In the genomic region with DNA sequence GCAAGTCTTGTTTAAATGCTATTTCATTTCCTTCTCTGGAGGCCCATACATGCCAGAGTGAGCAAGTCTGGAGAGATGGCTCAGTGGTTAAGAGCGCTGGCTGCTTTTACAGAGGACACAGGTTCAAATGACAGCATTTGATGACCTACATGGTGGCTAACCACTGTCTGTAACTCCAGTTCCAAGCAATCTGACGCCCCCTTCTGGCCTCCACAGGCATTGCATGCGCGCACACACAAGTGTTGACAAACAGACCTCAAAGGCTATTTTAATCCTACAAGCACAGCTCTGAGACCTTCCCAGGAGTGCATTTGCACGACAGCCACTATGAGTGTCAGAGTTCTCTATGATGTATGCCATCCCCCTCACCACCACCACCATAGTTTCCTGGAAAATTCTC, we compare ENCODE assay signal across 11 mouse cellular contexts.
DNase-seq lines count a peak whose midpoint lies in the region; ATAC-seq and TF ChIP-seq lines count a peak whose summit lies in the region.
"Had no signal": no experiment of that assay in that cellular context is flagged by ENCODE, and none has a peak within 500 bp of the region (broad histone marks: within the 10 kb centered on the region; RNA-seq: fewer than 3 reads in every experiment).

No protein-coding gene starts in this region.

- no peak overlapping the region for H3K4me2 ChIP-seq in liver, postnatal 0 days (ENCODE audit: low read depth, low read length)
- no peak overlapping the region for H3K4me2 ChIP-seq in forebrain, embryonic 13.5 days
- H3K4me2 ChIP-seq: embryonic facial prominence, embryonic 15.5 days; limb, embryonic 12.5 days had no signal

- no peak overlapping the region for H3K9ac ChIP-seq in liver, postnatal 0 days (replicated peaks)
- H3K9ac ChIP-seq in forebrain, embryonic 13.5 days: no peak overlapping the region
- H3K9ac ChIP-seq: embryonic facial prominence, embryonic 15.5 days; limb, embryonic 12.5 days had no signal

- H3K27ac ChIP-seq in liver, postnatal 0 days (ENCODE audit: low read depth): no peak overlapping the region
- no peak overlapping the region for H3K27ac ChIP-seq in forebrain, embryonic 13.5 days
- H3K27ac ChIP-seq: embryonic facial prominence, embryonic 15.5 days; limb, embryonic 12.5 days had no signal

- no peaks in the 10 kb centered on the region for H3K4me1 ChIP-seq in liver, postnatal 0 days (ENCODE audit: insufficient read depth)
- no peaks in the 10 kb centered on the region for H3K4me1 ChIP-seq in forebrain, embryonic 13.5 days
- H3K4me1 ChIP-seq: embryonic facial prominence, embryonic 15.5 days had no signal

- H3K27me3 ChIP-seq in liver, postnatal 0 days (ENCODE audit: insufficient read depth, low read length): no peaks in the 10 kb centered on the region
- no peaks in the 10 kb centered on the region for H3K27me3 ChIP-seq in forebrain, embryonic 13.5 days
- H3K27me3 ChIP-seq: embryonic facial prominence, embryonic 15.5 days; limb, embryonic 12.5 days had no signal

- no peak overlapping the region for H3K4me3 ChIP-seq in liver, postnatal 0 days (ENCODE audit: low read depth, low read length)
- no peak overlapping the region for H3K4me3 ChIP-seq in forebrain, embryonic 13.5 days
- H3K4me3 ChIP-seq: embryonic facial prominence, embryonic 15.5 days; limb, embryonic 12.5 days had no signal

- DNase-seq in adrenal gland, postnatal 14 days: peak; percentile 6
- DNase-seq in adrenal gland, postnatal 10 days: no peak
- peak; percentile 28 for DNase-seq in lung, postnatal 10 days
- no peak for DNase-seq in lung, postnatal 14 days
- peak; percentile 46 for DNase-seq in liver, postnatal 0 days
- DNase-seq in thymus, postnatal 14 days: peak; percentile 79
- DNase-seq: retina, postnatal 1 day had no signal

- ATAC-seq in liver, postnatal 0 days: no peak
- ATAC-seq in erythroblast, adult 5-6 weeks (replicated peaks; ENCODE audit: low FRiP score, poor library complexity, severe bottlenecking): no peak
- ATAC-seq in forebrain, embryonic 13.5 days: no peak

- H3K9me3 ChIP-seq in liver, postnatal 0 days (ENCODE audit: low read length): no peaks in the 10 kb centered on the region
- H3K9me3 ChIP-seq in forebrain, embryonic 13.5 days (replicated peaks): no peaks in the 10 kb centered on the region
- H3K9me3 ChIP-seq: embryonic facial prominence, embryonic 15.5 days; limb, embryonic 12.5 days had no signal

- TF ChIP-seq CTCF in liver, postnatal 0 days (IDR thresholded peaks at IDR 0.05; ENCODE audit: low read depth): peak; percentile 59

- TF ChIP-seq EP300 in liver, postnatal 0 days (IDR thresholded peaks at IDR 0.05; ENCODE audit: low read depth): no peak

- WGBS in liver, postnatal 0 days (ENCODE audit: insufficient replicate concordance): 73% methylated on average over 5 of the region's 5 CpGs
- 69% methylated on average over 5 of the region's 5 CpGs for WGBS in forebrain, embryonic 13.5 days

- H3K36me3 ChIP-seq in liver, postnatal 0 days (replicated peaks; ENCODE audit: insufficient read depth, low read length): no peaks in the 10 kb centered on the region
- H3K36me3 ChIP-seq in forebrain, embryonic 13.5 days (ENCODE audit: poor library complexity, severe bottlenecking): no peaks in the 10 kb centered on the region
- H3K36me3 ChIP-seq: embryonic facial prominence, embryonic 15.5 days; limb, embryonic 12.5 days had no signal

Comparison
In these comparisons a context has a peak if more than half of its experiments do, and no peak if none do; other contexts are left out.
1. DNase-seq: peak in adrenal gland, postnatal 14 days (single experiment), lung, postnatal 10 days (single experiment), liver, postnatal 0 days (single experiment) and thymus, postnatal 14 days (single experiment); none in adrenal gland, postnatal 10 days (single experiment) and lung, postnatal 14 days (single experiment).